Mouse (Mus musculus): ENCODE results near the gene Frmd4b.

DNA sequence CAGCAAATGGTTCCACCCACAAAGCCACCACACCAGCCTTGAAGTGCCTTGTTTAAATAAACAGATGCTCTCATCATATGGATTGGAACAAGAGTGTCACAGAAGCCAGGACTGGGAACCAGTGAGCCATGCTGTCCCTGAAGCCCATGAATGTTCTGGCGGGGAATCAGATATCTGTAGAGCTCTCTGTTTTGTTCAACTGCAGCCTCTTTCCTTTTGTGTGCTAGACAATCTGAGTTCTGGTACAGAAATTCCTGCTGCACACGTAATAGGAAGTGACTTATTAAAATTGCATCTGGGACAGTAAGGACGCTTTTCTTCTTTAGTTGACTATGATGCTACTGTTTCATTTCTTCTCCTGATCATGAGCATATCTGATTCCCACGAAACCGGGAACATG is 173.2 kb downstream of the Frmd4b start:
- no peak for TF ChIP-seq CTCF (IDR thresholded peaks at IDR 0.05; ENCODE audit: borderline replicate concordance, control insufficient read depth, extremely low read depth, insufficient read depth, low read length, poor library complexity)
- TF ChIP-seq POLR2A (IDR thresholded peaks at IDR 0.05; ENCODE audit: control insufficient read depth, extremely low read depth, insufficient read depth, low read length, poor library complexity): no peak

Measured in thymus, adult 2 months (tissue).